Mouse (Mus musculus) CH12.LX (cell line): ENCODE data around the gene P2ry14.

Experiments used
- CHD1 ChIP-seq: IDR thresholded peaks from 2 replicates; pipeline ENCODE4 v1.6.1; 2012; ENCODE audit warnings: low read depth, low read length, improper control_type of control experiment, inconsistent platforms
- CTCF ChIP-seq, 2 experiments: IDR thresholded peaks in 1 of 2; conservative IDR thresholded peaks in 1 of 2; 2 replicates each; pipeline ENCODE4 v1.5.1; 2011 to 2012; ENCODE audit warnings: low read depth in 2 of 2, low read length in 2 of 2, improper control_type of control experiment in 1 of 2, inconsistent platforms in 1 of 2, mild to moderate bottlenecking in 1 of 2, moderate library complexity in 1 of 2
- ELF1 ChIP-seq: IDR thresholded peaks from 2 replicates; pipeline ENCODE4 v1.6.1; 2014; ENCODE audit warnings: low read depth, mild to moderate bottlenecking, inconsistent platforms, low read length, improper control_type of control experiment
- HCFC1 ChIP-seq: IDR thresholded peaks from 2 replicates; pipeline ENCODE4 v1.6.1; 2012; ENCODE audit warnings: low read depth, mild to moderate bottlenecking, inconsistent platforms, low read length, improper control_type of control experiment
- JUN ChIP-seq: IDR thresholded peaks from 2 replicates; pipeline ENCODE4 v1.6.1; 2011; ENCODE audit warnings: low read depth, mild to moderate bottlenecking, low read length, improper control_type of control experiment, moderate library complexity; ENCODE audit not compliant: insufficient read depth
- JUND ChIP-seq: conservative IDR thresholded peaks from 2 replicates; pipeline ENCODE4 v1.6.1; 2011; ENCODE audit warnings: low read depth, low read length, improper control_type of control experiment
- MAFK ChIP-seq: IDR thresholded peaks from 2 replicates; pipeline ENCODE4 v1.6.1; 2011; ENCODE audit warnings: low read length, improper control_type of control experiment; ENCODE audit not compliant: insufficient replicate concordance
- MAX ChIP-seq: IDR thresholded peaks from 2 replicates; pipeline ENCODE4 v1.6.1; 2011; ENCODE audit warnings: low read length, improper control_type of control experiment
- MEF2A ChIP-seq: IDR thresholded peaks from 2 replicates; pipeline ENCODE4 v1.6.1; 2014; ENCODE audit warnings: low read depth, mild to moderate bottlenecking, inconsistent platforms, low read length, improper control_type of control experiment, borderline replicate concordance
- NRF1 ChIP-seq: IDR thresholded peaks from 2 replicates; pipeline ENCODE4 v1.6.1; 2014; ENCODE audit warnings: low read depth, mild to moderate bottlenecking, inconsistent platforms, low read length, improper control_type of control experiment, moderate library complexity
- POLR2A ChIP-seq: IDR thresholded peaks from 2 replicates; pipeline ENCODE4 v1.6.1; 2011; ENCODE audit warnings: low read depth, mild to moderate bottlenecking, improper control_type of control experiment, low read length
- ZC3H11A ChIP-seq: IDR thresholded peaks from 2 replicates; pipeline ENCODE4 v1.6.1; 2012; ENCODE audit warnings: low read depth, mild to moderate bottlenecking, inconsistent platforms, low read length, improper control_type of control experiment

- no peak for TF ChIP-seq MAX
- no peak for TF ChIP-seq POLR2A
- no peak for TF ChIP-seq HCFC1
- no peak for TF ChIP-seq NRF1
- no peak for TF ChIP-seq ZC3H11A
- TF ChIP-seq CTCF (conservative IDR thresholded peaks at IDR 0.05 in 1 of 2, IDR thresholded peaks at IDR 0.05 in 1 of 2; ENCODE audit: low read depth in 2 of 2, low read length in 2 of 2): no peak
- no peak for TF ChIP-seq MEF2A
- TF ChIP-seq CHD1: no peak
- TF ChIP-seq MAFK: no peak
- no peak for TF ChIP-seq JUN
- no peak for TF ChIP-seq ELF1
- no peak for TF ChIP-seq JUND
Measured at GRCm38 (mm10) chr3:59078585-59078984, 74.8 kb downstream of the P2ry14 start.
